Mouse (Mus musculus): ENCODE results near the gene Rcor2. TPM values are rescaled to one million over a fixed set of nuclear protein-coding genes. Genes with fewer than 3 reads are reported as not detected.

Rcor2 gene
- total RNA-seq, 2 experiments from 2014 or later, result 17.0 to 18.2 TPM

DNA sequence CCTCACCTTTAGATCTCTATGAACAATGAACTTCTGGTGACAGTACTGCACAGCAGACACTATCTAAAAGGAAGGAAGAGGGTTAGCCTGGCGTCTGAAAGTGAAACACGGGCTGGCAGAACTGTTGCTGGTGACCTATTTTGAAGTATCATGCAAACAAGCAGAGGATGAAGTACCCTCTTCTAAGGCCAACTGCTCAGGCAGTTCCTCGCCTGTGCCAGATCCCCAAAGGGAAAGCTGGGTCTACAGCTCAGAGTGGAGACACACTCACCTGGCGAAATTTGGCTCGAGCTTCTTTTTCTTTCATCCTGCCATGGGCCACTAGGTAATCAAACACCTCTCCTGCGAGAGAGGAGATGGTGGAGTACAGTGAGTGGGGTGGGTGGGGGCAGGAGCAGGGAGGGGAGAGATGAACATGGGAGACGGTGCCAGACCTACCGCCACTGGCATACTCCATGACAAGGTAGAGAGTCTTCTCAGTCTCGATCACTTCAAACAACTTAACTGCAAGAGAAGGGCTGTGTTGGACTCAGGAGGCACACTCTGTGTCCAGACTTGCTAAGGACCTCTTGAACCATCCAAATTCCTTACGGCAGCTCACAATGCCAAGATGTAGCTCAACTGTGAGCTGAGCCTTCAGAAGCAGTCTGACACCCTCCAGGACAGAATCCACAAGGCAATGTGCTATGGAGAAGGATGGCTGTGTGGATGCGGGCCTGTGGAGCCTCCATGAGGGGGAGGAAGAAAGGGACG is 19.6 kb downstream of the Rcor2 start:
- Histone ChIP-seq H3K27ac (peak overlapping the region; percentile 53; the same call in 1 of the 2 replicates), H3K4me3 (no peak overlapping the region)
- no peak for DNase-seq (ENCODE audit: low spot score in 2 of 2)
- no peak for TF ChIP-seq CTCF (conservative IDR thresholded peaks at IDR 0.05)

DNA sequence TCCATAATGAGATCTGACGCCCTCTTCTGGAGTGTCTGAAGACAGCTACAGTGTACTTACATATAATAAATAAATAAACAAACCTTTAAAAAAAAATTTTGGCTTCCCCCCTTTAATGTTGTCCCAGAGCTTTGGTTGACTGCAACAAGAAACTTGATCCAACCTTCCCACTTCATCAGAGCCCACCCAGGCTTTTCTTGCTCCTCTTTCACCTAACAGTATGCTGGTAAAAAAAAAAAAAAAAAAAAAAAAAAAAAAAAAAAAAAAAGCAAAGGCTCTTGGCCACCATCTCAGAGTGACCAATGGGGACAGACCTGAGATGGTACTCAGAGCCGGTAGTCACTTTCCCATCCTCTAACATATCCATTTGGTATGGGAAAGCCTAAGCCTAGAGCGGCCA is 21.2 kb downstream of the Rcor2 start:
- Histone ChIP-seq H3K27ac (peak overlapping the region; percentile 1; the same call in 1 of the 2 replicates), H3K4me3 (no peak overlapping the region)
- no peak for DNase-seq (ENCODE audit: low spot score in 2 of 2)
- 0 out of 2 replicates have a peak, but pooled peaks have one; percentile 29 for TF ChIP-seq CTCF (conservative IDR thresholded peaks at IDR 0.05)

DNA sequence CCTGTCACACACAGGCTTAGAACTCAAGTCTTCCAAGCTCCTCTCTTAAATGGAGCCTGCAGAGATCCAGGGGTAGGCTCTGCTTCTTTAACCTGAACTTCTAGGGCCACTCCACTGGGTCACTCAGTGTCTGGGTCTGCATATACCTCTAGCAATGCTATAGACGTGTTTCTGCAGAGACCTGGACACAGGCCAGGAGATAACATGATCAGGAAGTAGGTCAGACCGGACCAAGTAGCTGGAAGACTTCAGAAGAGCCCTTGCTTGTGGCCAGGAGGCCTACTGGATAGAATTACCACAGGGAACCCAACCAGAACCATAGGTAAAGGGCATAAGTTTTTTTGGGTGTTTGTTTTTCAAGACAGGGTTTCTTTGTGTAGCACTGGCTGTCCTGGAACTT is 22.6 kb downstream of the Rcor2 start:
- no peak for TF ChIP-seq CTCF (conservative IDR thresholded peaks at IDR 0.05)
- H3K4me3 ChIP-seq, result no peak overlapping the region
- H3K27ac ChIP-seq, result no peak overlapping the region
- no peak for DNase-seq (ENCODE audit: low spot score in 2 of 2)

DNA sequence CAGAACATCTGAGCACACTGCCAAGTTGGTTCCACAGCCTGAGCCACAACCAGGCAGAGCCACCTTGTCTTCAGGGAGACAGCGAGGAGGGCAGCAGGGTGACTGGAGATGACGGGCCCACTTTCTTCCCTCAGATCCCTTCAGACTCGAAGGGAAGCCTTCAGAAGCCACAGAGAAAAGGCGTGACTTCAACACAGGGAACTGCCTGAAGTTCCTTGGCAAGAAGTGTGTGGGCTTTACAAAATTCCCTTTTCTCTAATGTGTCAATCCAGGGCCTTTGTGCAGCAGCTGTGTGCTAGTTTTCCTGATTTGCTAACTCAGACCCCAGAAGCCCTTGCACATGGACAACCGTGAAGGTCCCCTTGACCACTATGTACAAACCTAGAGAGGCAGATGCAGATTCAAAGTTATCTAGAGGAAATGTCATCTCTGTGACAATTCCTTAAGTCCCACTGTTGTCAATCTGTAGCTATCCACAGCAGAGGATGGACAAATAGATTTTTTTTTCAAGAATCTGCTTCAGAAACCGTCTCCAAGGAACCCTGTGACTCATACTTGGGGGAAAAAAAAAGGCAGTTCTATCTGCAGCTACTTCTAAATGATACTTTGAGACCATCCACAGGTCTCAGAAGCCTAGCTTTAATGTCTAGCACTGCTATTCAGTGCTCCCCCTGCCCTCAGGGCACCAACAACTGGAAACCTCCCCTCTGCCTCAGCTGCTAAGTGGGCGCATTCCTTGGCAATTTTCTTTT is 25.0 kb downstream of the Rcor2 start:
- H3K4me3 ChIP-seq, result no peak overlapping the region
- TF ChIP-seq CTCF (conservative IDR thresholded peaks at IDR 0.05), result no peak
- peak overlapping the region; percentile 75 for H3K27ac ChIP-seq
- no peak for DNase-seq (ENCODE audit: low spot score in 2 of 2)

DNA sequence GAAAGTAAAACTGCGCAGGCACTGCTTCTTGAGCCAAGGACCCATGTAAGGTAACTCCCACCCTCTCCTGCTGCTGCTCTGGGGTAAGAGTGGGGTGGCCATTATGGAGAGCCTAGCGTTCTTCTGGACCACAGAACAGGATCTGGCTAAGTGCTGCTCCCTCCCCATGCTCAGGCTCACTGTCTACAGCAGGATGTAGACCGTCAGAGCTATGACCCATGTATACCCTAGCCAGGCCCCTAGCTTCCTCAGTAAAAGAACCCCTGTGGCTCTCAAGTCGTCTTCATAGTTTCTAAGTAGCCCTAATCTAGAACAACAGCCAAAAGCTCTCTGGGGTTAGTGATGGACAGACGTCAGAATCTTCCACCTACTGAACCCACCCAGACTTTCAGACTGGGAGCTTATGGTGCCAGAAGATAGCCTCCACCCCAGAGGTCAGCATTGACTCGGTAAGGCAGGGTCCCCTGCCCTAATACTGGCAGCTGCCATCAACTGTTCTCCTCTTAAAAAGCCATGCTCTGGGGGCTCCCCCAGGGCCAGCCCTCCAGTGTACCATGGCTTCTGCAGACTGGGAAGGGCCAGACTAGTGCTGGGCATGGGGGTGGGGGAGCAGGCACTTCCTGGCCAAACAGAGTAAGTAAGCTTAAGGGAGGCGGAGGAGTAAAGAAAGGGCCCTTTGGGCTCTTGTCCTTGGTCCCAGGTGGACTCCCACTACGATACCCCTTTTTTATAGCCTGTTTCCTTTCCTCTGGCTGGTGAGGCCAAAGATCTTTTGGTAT is 27.2 kb downstream of the Rcor2 start:
- no peak for TF ChIP-seq CTCF (conservative IDR thresholded peaks at IDR 0.05)
- Histone ChIP-seq H3K27ac (peak overlapping the region; percentile 82), H3K4me3 (no peak overlapping the region)
- DNase-seq (ENCODE audit: low spot score in 2 of 2), result no peak

DNA sequence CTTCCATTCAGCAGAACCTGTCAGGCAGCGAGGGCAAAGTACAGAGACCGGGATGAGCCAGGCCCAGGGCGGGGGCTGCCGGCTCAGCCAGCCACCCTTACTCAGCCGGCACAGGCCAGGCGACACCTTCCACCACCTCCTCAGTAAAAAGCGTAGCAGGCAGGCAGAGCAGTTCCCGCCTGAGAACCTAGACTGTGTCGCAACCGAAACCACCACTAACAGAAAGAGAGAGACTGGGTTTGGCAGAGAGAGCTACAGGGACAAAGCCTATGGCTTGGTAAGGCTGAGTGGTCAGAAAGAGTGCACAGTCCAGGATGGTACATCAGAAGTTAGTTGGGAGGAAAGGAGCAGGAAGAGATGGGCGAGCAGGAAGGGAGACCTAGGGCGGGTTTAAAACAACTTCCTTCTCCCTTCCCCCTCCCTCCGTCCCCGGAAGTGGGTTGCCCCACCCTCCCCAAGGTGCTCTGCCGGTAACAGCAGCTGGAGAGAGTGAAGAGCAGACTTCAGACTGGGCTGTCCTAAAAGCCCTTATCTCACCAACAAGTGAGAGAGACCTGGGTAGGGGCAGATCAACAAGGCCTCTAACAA is 28.0 kb downstream of the Rcor2 start:
- no peak for TF ChIP-seq CTCF (conservative IDR thresholded peaks at IDR 0.05)
- H3K27ac ChIP-seq, result peak overlapping the region; percentile 82
- no peak overlapping the region; the same call in 1 of the 2 replicates for H3K4me3 ChIP-seq
- DNase-seq (ENCODE audit: low spot score in 2 of 2), result no peak

DNA sequence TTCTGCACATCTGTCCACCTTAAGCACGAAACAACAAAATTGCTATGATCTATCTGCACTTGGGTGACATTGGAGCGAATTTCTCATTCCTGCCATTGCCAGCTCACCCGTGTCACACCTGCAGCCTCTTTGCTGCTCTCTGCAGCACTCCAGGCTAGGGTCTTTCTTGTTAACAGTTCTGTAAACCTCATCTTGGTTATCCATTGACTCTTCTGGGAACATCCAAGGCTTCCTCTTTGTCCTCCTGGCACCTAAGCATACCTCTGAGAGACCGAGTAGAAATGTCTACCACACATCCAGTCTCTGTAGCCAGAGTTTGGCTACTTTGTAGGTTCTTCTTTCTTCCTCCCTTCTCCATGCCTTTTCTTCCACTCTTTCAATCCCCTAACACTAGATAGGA is 28.8 kb downstream of the Rcor2 start:
- no peak overlapping the region for H3K27ac ChIP-seq
- no peak for DNase-seq (ENCODE audit: low spot score in 2 of 2)
- no peak for TF ChIP-seq CTCF (conservative IDR thresholded peaks at IDR 0.05)
- H3K4me3 ChIP-seq, result no peak overlapping the region

DNA sequence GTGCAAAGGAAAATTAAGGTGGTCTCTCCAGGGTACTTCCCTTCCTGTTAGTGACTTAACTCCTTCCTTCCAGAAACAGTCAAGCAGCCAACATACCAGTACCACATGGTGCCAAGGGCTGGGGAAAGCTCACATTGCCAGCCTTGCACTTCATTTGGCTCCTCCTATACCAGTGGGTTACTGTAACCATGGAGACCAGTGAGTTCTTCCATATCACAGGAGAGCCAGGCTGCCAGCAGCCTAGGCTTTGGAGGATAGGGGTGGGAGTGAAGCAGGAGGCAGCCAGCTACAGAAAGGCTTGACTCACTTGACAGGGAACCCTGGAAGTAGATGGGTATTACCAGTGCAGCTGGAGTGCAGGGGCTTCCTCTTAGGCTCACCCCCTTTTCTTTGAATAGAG is 31.9 kb downstream of the Rcor2 start:
- no peak overlapping the region for H3K4me3 ChIP-seq
- DNase-seq (ENCODE audit: low spot score in 2 of 2), result peak; percentile 67 to 89
- peak overlapping the region; percentile 86 for H3K27ac ChIP-seq
- no peak for TF ChIP-seq CTCF (conservative IDR thresholded peaks at IDR 0.05)

DNA sequence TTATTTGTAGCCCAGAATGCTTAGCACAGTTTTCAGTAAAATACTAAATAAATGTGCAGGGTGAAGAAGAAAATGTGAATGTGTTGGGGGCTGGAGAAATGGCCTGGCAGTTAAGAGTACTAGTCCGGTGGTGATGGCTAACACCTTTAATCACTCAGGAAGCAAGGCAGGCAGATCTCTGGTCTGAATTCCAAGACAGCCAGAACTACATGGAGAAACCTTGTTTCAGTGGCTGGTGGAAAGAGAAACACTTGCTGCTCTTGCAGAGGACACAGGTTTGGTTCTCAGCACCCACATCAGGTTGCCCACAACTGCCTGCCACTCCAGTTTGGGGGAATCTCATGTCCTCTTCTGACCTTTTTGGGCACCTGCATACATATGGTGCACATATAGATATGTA is 33.0 kb downstream of the Rcor2 start:
- Histone ChIP-seq H3K27ac (peak overlapping the region; percentile 86; the same call in 1 of the 2 replicates), H3K4me3 (no peak overlapping the region)
- no peak for DNase-seq (ENCODE audit: low spot score in 2 of 2)
- no peak for TF ChIP-seq CTCF (conservative IDR thresholded peaks at IDR 0.05)

DNA sequence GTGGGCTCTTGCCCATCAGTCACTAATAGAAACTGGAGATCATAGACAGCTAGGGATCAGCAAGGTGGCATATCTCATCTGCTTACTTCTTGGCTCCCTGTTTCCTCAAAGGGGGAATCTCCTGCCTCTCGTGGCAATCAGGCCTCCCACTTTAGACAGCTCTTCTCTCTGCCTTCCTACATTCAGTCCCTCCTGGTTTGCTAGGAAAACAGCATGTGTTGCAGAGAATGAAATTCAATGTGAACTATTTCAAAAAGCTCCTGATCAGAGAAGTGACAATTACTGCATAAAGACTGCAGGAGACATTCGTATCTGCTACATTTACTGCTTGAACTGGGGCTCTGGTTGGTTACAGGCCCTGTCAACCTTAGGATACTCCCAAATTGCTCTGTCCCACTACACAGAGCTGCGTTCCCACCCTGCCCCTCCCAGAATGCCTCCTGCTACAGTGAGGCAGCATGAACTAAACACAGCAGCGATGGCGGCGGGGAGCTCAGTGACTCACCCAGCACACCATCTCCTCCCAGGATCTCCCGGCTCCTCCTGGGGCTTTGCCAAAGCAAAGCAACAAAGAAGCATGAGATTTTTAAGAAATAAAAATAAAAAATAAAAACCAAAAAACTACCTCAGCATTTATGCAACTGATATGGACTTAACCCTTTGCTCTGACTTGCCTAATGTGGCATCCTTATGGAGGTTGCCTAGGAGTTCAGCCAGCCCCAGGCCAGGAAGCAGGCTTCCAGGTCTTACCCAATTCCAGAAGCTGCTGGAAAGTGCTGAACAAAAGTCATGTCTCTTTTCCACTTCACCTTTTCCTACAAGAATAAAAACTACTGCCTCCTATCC is 34.7 kb downstream of the Rcor2 start:
- H3K4me3 ChIP-seq, result no peak overlapping the region
- peak overlapping the region; percentile 76 for H3K27ac ChIP-seq
- peak; percentile 7; the same call in 1 of the 2 replicates for TF ChIP-seq CTCF (conservative IDR thresholded peaks at IDR 0.05)
- DNase-seq (ENCODE audit: low spot score in 2 of 2), result no peak

DNA sequence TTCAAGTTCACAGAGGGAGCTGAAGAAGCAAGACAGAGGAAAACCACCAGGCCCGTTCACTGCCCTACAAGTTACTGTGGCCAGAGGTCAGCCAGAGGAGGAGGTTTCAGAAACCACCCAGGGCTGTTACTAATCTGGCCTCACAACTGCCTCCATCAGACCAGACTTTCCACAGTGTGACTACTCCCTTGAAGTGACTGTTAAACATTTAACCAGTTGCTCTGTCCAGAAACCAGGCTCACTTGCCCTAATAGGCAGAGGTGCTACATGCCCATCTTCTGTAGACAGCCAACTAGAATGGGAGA is 35.3 kb downstream of the Rcor2 start:
- peak overlapping the region; percentile 76 for H3K27ac ChIP-seq
- no peak for TF ChIP-seq CTCF (conservative IDR thresholded peaks at IDR 0.05)
- H3K4me3 ChIP-seq, result no peak overlapping the region
- DNase-seq (ENCODE audit: low spot score in 2 of 2), result no peak

DNA sequence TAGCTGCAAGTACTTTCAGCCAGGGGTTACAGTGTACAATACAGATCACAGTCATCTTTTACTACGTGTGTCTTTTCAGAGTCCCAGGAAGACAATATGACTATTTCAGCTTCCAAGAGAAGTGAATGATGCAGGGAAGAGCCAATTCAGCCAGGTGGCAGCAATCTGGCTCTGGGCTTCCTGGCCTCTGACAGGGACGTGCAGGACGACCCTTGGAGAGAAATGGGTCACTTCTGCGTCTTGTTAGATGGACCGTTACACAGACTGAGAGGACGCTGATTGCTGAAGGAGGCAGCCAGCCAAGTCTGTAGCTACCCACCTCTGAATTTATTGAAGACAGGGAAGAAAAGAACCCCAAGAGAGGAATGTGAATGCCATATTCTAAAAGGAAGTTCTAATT is 36.7 kb downstream of the Rcor2 start:
- peak; percentile 39 for TF ChIP-seq CTCF (conservative IDR thresholded peaks at IDR 0.05)
- H3K4me3 ChIP-seq, result no peak overlapping the region
- no peak for DNase-seq (ENCODE audit: low spot score in 2 of 2)
- H3K27ac ChIP-seq, result peak overlapping the region; percentile 76

All from layer of hippocampus, adult 2 months (tissue).